Mouse (Mus musculus) embryo, embryonic 11 days (tissue): Measurements from ENCODE around the gene Tmbim4.
"Not testable (repeated sequence)": the region's sequence is repeated elsewhere in the genome, so short reads cannot be mapped to it uniquely, and the experiment has no call there.

ENCODE experiments used
- DNase-seq: peaks from one replicate; pipeline ENCODE4 v3.0.0-alpha.2; 2015

Gene Tmbim4

DNA sequence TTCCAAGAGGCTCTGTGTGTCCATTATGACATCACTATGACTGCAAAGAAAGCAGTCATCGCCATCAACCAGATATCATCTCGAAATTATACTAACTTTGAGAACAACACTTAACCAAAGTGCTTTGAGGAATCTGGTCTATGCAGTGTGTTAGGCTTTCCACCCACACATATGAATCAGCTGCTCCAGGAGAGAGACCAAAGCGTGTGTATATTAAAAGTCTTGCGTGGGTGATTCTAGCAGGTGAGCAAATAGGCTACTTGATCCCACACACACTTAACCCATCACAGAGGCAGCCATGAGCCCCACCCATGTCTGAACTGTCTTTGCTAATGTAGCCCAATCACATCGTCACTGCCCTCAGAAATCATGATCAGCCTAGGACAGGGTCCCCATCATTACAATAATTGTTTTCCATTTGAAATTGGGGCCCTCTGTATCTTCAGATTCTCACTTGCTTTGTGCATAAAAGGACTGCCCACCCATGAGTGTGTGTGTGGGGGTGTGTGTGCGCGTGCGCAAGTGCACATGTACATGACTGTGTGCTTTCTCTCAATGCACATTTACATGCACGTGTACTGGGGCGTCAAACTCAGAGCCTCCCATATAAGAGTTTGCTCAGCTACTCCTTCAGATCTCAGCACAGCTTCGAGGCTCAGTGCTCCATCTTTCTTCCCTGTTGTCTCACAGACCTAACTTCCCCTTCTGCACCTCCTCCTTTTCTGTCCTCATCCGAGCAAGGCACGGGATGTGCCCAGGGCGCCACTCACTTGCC lies 4.1 kb upstream of the Tmbim4 start:
- DNase-seq, result no peak

DNA sequence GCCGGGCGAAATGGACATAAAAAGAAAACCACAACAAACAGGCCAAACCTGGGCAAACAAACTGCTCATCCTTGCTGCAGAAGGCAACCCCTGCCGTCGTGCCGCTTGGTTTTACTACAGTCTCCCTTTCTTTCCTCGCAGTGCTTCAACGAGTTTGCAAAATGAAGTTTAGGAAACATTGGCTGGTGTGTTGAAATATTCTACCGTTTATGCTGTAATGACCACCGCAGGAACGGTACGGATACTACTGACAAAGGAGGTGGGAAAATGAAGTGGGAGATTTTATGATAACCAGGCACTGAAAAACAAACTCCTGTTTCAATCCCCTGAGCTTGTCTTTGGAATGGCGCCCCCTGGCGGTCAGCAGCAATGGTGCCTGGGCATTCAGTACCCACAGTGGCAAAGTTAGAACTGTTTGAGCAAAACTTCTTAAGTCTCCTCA lies 592 bp downstream of the Tmbim4 start, which contains the start of gene Irak3:
Irak3 (minus strand) TSS at position 170 of the 442 bp plus-strand sequence.
- peak; percentile 86 for DNase-seq

DNA sequence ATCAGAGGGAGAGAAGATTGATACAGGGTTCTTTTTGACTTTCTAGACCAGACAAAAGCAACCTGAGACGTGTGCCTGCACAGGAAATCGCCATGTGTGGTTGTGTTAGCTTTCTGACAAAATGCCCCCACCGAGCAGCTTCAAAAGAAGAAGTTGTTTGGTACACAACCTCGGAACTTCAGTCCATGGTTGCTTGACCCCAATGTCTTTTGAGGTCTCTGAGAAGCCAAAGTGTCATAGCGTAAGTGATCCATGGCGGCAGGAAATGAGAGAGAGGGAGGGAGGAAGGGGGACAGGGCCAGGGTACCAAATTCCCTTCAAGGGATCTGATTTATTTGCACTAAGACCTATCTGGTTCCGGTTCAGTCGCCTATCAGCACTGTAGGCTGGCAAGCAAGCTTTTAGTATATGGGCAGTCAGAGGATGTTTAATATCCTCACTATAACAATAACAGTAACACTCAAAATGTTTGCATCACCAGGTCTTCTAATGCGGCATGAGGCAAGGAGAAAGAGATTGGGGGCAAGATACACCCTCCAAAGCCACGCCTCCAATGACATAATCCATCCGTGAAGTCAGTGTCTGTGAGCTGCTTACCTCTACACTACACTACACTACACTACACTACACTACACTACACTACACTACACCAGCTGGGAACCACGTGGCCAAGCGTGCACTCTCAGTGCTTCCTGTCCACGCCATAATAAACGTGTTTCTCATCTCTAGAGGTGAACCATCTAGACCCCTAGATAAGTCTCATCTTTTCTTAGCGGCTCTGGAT lies 1.3 kb downstream of the Tmbim4 start:
- DNase-seq, result no peak

DNA sequence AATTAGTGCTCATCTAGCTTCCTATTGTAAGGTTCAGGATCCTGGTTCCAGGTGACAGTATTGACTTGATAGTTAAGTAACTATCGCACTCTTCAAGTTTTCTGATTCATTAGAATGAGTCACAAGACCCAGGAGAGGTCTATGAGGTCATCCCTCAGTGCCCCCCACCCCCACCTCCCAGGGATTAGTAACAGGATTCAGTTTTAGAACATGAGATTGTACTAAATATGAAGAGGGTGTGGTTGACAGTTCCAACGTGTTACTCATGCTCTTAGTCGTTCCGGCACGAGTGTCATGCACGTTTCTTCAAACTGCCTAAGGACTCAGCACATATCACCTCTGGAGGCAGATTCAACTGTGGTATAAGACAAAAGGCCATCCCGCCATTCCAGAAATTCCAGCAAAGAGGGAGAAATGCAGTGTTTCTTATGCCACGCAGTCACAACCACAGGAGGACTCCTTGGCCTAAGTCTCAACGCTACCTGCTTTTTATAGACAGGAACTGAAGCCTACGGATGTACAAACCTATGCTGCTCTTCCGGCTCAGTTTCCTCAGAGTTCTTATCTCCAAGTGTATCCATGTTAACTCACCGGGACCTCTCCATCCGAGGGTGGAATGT lies 3.3 kb downstream of the Tmbim4 start:
- no peak for DNase-seq

DNA sequence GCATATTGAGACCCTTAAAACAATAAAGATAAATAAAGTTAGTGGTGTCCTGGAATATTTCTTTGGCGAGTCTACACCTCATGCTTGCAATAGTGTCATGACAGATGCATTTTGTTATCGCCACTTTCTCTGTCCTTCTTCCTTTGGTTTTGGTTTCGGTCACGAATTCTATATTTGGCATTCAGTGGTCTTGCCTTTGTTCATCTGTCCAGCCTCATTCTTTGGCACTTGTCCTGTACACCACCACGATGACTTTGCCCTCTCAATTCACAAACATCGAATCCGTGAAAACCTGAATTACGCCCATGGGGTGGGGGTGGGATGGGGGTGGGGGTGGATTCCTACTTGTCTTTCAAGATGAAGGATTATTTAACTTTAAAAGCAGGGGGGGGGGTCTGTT lies 6.6 kb downstream of the Tmbim4 start:
- no peak for DNase-seq

DNA sequence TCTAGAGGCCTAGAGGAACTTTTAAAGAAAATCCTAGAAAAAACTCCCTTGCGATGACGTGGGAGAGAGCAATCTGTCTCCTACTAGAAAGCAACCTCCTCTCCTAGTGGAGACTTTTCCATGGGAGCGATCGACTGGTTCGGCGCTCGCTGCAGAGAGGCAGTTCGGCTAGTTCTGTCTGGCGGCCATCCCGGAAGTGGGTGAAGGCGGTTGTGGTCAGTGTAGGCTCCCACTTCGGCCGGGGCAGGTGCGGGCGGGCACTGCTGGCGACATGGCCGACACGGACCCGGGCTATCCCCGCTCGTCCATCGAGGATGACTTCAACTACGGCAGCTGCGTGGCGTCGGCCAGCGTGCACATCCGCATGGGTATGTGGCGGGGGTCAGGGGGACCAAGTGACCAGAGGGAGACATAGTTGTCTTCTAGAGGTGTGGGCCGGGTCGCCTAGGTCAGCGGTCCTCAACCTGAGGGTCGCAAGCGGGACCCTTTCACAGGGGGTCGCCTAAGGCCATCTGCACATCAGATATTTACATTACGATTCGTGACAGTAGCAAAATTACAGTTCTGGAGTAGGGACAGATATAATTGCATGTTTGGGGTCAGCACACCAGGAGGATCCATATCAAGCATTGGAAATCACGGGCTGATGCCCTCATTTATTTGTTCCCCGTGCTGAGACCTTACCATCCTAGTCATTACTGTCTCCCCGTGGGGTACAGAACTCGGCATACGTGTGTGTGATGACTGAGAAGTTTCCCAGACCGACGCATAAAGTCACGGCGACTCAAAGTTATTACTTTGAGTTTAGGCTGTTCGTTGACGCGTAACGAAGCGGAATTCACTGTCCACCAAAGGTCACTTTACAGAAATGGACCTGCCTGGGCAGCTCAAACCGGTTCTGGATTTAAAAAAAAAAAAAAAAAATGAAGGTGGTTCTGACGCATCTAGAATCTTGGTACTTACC lies 7.5 kb downstream of the Tmbim4 start:
- peak; percentile 92 for DNase-seq

DNA sequence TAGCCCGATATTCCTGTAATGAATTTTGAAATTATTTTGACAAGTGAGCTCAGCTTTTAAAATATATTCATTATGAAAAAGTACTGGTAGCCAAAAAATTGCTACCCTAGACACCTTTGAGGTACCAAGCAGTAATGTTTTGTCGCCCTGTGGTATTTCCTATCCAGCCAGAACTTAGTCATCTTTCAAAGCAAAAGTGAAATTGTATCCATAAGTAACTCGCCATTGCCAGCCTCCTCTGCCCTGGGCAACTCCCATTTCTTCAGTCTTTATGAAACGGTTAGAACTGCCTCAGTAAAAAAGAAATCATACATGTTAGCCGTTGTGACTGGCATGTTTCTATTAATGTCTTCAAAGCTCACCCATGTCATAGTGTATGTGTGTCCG lies 8.1 kb downstream of the Tmbim4 start:
- DNase-seq, result no peak

DNA sequence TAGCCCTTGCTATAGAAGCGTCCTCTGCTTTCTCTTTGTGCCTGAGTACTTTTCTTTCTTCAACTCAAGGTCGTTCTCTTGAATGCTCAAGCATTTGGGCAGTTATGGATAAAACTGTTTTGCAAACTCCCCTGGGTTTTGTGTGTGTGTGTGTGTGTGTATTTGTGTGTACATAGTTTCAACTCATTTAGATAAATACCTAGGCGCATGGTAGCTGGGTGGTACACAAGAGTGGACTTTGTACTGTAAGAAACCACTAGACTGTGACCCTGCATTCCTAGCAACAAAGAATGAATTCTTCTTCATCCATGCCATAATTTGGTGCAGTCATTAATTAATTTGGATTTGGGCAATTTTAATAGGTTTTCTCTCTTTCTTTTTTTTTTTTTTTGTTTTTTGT lies 8.7 kb downstream of the Tmbim4 start:
- DNase-seq, result no peak

DNA sequence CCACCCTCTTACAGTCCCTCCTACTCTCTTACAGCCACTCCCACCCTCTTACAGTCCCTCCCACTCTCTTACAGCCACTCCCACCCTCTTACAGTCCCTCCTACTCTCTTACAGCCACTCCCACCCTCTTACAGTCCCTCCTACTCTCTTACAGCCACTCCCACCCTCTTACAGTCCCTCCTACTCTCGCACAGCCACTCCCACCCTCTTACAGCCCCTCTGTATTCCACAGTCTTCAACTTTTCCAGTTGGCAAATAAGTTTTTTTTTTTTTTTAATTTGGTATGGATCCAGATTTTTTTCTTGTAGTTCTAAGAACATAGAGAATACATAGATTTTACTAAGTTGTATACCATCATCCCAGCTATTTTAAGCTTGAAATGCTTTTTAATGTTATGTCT lies 15.7 kb downstream of the Tmbim4 start:
- not testable (repeated sequence) for DNase-seq

DNA sequence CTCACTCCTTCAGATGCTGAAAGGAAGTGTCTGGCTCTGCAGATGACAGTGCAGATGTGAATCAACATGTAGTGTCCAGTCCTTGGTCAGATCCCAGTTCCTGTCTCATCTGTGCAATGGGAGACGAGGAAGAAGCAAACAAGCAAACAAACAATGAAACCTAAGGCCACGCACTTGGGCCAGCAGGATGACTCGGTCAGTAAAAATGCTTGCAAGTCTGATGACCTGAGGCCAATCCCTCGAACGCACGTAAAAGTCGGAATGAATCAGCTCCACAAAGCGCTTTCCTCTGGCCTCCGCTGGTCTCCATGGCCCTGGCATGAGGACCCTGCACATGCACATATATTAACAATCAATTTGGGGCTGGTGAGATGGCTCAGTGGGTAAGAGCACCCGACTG lies 17.6 kb downstream of the Tmbim4 start:
- no peak for DNase-seq

DNA sequence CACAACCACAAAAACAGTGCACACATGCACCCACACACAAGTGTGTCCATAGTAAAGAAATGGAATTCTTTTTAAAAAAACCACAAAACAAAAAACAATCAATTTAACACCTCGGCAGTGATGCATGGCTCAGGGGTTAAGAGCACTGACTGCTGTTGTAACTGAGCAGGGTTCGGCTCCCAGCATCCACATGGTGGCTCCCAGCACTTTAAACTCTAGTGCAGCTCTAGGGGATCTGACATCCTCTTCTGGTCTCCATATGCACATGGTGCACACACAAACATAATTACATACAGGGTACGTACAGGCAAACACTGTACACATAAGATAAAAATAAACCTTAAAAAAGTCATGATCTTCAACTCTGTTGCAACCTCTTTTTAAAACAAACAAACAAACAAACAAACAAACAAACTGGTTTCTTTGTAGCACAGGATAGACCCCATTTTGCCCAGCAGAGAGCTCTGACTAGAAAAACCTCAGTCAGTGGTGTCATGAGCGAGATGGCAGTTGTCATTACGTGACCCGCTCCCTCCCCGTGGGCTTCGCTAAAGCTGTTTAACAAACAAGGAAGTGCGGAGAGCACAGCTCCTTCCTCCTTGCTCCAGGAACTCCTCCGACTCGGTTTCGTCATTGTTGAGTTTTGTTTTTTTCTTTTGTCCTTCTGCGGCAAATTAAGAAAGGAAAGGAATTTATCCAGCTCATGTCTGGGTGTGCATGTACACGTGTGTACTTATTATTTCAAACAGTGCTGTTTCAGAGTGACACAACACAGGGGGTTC lies 18.4 kb downstream of the Tmbim4 start:
- no peak for DNase-seq

DNA sequence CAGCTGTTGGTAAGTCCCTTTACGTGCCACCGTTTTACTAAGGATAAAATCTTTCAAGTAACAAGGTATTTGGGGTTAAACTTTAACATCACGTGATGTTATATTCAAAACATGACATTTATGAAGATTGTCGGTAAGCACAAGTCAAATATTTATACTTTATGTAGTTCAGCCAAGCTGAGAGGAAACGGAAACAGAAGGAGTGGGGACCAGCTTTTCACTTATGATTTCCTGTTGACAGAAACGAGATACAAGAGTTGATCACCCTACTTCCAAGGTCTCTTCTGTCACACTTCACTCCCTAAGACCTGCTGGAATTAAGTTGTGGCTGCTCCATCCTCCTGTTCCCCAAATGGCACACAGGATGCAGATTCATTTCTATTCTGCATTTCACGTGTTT lies 19.4 kb downstream of the Tmbim4 start:
- no peak for DNase-seq

DNA sequence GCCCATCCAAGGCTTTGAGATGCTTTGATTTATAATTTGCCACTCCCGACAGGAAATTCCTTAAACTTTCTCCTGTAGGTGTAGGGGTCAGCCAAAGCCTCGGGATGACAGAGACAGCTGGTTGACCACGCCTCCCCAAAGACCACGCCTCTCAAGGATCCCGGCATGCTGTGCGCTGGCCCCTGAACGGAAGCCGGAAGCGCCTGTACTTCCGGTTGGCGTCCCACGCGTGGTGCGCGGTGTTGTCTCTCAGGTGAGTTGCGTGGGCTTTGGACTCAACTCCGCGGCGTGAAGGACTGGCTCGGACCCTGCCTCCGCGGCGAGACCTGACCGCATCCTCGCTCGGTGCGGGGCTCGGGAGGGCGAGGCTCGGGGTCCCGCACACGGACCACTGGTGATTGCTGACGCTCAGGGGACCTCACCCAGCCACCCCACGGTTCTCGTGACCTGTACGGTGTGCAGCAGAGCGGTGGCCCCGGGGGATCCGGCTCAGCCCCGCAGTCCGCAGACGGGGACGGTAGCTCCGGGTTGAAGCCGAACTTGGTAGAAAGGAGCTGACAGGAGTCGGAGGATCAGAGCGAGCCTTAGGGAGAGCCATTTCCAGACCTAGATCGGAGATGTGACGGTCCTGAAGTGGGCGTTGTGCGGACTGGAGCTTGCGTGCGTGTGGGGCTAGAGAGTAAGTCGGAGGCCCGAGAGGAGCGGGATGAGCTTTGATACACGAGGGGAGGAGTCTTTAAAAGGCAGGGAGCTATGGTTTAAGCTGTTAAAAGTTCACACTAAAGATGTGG lies 25.7 kb downstream of the Tmbim4 start, which contains the start of gene Llph:
Llph (plus strand) TSS at position 200 of the 791 bp plus-strand sequence.
- DNase-seq, result peak; percentile 93

DNA sequence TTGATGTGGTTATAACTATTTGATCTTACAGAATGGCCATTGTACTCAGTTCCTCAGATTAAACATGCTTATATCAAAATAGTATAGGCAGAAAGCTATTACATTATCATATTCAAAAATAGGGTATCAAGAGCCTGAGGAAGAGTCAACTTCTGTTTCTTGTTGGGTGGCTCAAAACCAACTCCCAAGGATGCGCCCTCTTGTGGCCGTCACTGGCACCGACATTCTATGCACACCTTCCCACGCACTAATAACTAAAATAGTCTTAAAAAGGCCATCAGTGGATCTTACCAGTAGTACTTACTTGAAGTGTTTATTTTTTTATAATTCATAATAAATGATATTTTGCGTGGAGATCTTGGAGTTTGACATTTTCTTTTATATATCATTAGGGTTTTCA lies 30.3 kb downstream of the Tmbim4 start:
- peak; percentile 77 for DNase-seq

DNA sequence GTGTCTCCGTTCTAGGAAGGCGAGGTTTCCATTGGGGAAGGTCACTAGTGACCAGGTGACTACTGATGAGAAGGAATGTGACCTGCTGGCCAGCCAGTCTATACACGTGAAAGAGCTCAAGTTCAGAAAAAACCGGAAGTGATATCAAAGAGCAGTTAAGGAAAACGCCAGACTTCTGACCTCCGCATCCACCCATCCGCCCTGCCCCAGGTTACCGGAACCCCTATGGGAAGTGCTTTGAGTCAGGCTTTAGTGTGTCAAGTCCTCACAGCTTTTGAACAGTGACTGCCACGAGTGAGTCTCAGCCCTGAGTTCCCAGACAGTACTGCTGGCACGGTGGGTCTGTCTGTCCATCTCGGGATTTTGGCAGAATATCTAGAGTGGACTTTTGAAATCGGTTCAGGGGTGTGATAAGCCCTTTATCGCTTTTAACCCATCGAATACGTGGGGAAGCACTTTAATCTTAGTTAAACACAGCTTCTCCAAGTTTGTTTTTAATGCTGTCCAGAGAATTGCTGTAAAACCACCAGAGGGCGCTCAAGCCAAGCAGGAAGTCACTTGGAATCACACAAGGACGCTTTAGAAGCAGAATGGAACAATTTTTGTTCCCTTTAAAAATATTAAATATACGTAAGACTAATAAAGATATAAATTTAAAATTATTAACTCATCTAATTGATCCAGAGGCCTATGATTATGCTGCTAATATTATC lies 32.4 kb downstream of the Tmbim4 start:
- peak; percentile 77 for DNase-seq

DNA sequence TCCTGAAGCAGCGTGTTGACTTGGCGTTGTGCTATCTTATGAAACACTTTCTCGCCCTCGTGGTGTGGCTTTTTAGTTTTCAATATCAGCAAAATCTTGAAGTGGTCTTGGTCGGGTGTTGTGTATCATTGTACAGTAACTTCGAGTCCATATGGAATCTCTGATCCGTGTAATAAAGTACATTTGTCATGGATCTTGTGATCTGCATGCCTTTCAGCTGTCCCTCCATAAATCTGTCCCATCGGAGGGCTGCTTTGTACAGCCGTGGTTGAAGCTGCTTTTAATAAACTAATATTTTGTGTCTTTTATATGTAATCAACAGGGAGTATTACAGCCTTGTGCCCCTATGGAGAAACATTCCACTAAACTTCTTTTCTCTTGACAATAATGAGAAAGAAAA lies 35.5 kb downstream of the Tmbim4 start:
- DNase-seq, result no peak

DNA sequence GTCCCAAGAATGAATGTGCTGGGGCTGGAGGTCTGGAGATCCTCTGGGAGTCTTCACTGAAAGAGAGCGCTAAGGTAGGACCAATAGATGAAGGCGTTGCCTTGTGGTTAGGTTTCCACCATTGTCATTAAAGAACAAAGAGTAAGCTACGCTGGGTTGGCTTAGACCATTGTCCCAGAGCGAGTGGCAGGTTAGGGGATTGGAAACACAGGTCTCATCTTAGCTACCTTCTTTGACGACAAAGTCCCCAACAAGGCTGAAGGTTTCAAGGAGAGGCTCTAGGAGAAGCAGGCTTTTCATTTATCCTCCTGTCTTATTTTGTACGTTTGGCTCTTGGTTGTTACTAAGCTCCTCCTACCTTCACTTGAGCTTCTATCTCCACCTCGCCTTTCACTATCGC lies 36.9 kb downstream of the Tmbim4 start:
- DNase-seq, result no peak

DNA sequence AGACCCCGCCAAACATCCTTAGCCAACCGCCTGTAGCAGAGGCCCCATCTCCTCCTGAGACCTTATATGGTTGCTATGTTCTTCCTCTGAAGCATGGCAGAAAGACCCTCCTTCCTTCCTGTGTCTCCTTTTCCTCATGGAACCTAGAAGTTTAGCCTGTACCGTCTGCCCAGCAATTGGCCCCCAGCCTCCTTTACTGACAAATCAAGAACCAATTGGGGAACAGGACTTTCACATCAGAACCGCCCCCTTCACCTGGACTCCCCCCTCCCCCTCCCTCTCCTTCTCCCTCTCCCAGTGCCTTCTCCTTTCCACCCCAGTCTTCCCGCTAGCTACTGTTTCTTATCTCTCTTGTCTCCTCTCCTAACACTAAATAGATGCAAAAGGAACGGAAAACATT lies 38.1 kb downstream of the Tmbim4 start:
- no peak for DNase-seq

DNA sequence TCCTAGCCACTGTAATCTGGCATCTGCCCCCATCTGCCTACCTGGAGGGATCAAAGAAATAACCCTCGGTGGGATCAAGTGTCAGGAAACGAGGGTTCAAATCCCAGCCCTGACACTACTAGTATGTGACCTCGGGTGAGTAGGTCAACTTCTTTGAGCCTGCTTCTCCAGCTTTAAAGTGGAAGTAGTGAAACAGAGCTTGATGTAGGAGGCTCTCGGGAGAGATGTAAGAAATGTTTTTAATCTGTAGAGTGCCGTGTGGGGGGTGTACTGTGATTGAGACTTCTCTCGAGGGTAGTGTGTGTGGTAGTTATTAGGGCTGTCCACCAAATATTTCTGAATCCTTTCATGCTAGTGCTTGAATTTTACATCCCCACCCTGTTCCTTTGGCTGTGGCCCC lies 41.0 kb downstream of the Tmbim4 start:
- DNase-seq, result peak; percentile 45

DNA sequence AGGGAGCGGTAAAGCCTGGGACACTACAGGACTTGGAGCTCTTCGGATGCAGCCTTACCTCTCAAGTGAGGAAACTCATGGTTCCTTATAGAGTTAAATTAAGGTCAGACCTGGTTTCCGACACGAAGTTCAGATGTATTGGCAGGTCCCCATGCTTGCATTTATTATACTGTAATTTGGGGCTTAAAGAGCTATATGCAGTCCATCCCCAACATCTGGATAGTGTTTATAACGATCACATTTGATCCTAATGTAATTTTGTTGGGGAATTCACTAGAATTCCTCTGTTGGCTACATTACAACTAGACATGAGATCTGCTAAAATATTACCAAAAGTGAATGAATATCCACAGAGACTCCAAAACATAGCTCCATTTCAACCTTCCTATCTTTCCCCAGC lies 44.3 kb downstream of the Tmbim4 start:
- DNase-seq, result no peak
